Mouse (Mus musculus) heart, postnatal 4 days (tissue): ENCODE measurements at regions not wholly inside any gene's neighbourhood (a gene's known extent, or its start where the extent isn't known, plus 50 kb on each side); places are given as distances from the start of the nearest gene placed in this dataset.
A peak's percentile ranks its signal among the peaks of the same experiment; 100 is the strongest.

Experiments used
- DNase-seq: peaks from one replicate; pipeline ENCODE4 v3.0.0; 2021

- DNase-seq: no peak
Observed at GRCm38 (mm10) chr1:136717830-136718517, 93.3 kb downstream of the Zfp281 start.

DNA sequence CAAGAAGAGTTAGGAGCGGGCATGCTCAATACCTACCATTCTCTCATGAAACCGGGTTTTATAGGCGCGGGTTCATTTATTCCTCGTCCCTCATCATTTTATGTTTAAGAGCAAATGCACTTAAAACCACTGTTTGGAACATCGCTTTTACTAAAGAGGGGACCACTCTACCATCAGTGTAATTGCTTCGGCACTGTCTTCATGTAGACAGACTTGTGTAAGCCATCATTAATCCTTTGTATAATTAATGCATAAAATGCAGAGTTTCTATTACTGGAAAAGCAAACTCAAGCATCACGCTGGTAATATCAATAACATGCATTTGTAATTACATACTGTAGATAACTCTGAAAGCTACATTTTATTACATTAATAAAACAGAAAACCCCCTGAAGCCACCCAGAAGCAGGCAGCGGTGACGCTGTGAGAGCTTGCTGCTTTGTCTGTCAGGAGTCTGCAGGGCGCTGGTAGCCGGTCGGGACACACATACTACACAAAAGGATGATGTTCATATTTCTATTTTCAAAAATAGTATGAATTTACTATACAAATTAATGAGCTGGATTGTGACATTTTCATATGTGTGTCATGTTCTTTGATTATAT, 99.2 kb downstream of the Zfp281 start:
- no peak for DNase-seq

DNA sequence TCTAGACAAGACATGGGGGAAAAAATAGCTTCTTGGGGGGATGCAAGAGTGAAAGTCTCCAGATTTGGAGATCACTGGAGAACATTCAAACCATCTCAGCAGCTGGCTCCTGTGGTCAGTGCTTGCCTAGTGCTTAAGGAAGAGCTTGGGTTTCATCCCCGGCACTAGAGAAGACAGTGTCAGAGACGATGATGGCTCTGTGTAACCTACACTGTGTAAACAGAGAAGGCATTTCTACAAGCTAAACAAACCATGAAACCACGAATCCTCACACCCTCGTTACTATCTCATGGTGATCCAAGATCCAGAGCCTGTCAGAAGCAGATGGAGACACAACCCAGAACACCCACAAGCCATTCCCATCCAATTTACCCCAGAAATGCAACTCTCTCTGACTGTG, 100.5 kb downstream of the Zfp281 start:
- DNase-seq: no peak

- peak; percentile 35 for DNase-seq
Observed at GRCm38 (mm10) chr1:136726145-136726935, 101.6 kb downstream of the Zfp281 start.

DNA sequence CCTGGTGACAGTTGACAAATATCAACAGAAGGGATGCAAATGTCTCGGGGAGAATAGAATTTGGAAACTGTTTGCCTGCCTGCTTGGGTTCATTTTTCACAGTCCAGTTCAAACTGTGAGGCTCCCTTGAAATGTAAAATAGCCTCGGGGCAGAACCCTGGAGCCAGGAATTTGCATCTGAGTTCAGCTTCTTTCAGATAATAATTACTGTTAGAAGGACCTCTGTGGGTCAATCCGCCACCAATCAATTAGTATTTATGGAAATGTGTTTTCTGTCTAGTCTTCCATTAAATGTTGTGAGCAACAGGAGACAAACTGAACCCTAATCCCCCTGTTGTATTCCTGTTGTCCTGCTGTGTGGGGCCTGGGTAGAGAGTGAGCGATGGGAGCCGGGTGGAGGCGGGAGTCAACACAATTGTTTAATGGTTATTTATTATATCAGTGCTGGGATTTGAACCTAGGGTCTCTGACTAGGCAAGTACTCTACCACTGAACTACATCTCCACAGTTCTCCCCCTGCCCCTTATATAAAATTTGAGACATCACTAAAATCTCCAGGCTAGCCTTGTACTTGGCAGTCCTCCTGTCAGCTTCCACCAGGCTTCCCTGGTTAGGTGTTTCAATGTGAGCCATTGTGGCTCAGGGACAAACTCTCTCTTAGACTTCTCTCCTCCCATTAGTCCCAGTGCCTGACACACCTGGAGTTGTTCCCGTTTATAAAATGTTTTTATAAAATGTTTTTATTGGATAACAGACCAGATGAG, 103.3 kb downstream of the Zfp281 start:
- no peak for DNase-seq

GRCm38 (mm10) chr1:136728632-136728944, 103.9 kb downstream of the Zfp281 start:
- DNase-seq: no peak

GRCm38 (mm10) chr1:136730638-136731037, 105.9 kb downstream of the Zfp281 start:
- peak; percentile 17 for DNase-seq

DNA sequence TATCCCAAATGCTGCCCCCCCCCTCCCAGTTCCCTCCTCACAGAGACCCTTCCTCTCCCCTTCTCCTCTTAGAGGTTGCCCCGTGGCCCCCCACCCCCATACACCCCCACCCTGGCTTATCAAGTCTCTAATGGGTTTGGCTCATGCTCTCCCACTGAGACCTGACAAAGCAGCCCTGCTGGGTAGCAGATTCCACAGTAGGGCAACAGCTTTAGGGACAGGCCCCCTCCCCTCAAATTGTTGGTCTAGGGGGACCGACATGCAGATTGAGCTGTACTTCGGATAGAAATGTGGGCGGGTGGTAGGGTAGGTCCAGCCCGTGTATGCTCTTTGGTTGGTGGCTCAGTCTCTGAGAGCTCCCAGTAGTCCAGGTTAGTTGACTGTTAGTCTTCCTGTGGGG, 113.3 kb downstream of the Zfp281 start:
- DNase-seq: no peak

DNA sequence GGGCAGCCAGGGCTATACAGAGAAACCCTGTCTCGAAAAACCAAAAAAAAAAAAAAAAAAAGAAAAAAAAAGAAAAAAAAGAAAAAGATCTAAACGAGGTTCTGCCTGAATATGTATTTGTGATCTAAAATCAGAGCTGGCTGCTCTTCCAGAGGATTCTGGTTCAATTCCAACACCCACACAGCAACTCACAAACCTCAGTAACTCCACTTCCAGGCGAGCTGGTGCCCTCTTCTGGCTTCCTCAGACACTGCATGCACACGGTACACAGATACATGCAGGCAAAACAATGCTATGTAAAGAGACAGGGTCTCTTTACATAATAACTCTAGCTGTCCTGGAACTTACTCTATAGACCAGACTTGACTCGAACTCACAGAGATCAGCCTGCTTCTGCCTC, 114.8 kb downstream of the Zfp281 start:
- DNase-seq: peak; percentile 61

GRCm38 (mm10) chr1:136741061-136741460, 116.4 kb downstream of the Zfp281 start:
- DNase-seq: no peak

GRCm38 (mm10) chr1:136749188-136749587, 124.5 kb downstream of the Zfp281 start:
- peak; percentile 58 for DNase-seq

DNA sequence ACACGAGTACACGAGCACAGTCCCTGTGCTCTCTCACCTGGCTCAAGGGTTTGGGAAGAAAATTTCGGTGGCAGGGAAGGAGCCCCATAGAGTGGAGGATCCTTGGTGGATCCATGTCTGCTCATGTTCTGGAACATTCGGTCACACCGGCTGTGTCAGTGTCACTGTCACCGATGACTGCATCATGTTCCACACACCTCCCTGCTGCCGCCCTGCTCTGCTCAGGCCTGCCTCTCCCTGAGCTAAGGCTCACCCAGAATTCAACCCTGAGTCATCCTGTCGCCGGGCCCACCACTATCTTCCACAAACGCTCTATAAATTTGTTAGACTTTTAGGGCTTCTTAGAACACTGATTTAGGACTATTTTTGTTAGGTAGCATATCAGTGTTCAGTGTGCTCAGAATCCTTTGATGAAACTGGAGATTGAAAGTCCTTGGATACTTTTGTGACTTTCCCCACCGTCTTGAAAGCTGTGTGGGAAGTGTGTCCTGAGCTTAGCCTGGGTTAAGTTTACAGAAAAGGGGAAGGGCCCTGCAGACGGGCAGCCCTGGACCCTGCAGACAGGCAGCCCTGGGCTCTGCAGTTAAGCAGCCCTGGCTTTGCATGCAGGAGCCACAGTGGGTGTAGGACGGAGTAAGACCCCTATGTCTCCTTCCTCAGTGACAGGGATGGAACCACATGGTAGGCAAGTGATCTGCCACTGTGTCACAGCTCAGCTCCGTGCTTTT, 126.9 kb downstream of the Zfp281 start:
- DNase-seq: no peak

GRCm38 (mm10) chr1:136754286-136754685, 129.6 kb downstream of the Zfp281 start:
- no peak for DNase-seq

GRCm38 (mm10) chr1:136758730-136759129, 134.0 kb downstream of the Zfp281 start:
- DNase-seq: no peak

GRCm38 (mm10) chr1:136759164-136759563, 134.5 kb downstream of the Zfp281 start:
- DNase-seq: no peak

GRCm38 (mm10) chr1:136761467-136761866, 136.8 kb downstream of the Zfp281 start:
- no peak for DNase-seq

- DNase-seq: peak; percentile 25
Observed at GRCm38 (mm10) chr1:136768969-136769401, 144.3 kb downstream of the Zfp281 start.

DNA sequence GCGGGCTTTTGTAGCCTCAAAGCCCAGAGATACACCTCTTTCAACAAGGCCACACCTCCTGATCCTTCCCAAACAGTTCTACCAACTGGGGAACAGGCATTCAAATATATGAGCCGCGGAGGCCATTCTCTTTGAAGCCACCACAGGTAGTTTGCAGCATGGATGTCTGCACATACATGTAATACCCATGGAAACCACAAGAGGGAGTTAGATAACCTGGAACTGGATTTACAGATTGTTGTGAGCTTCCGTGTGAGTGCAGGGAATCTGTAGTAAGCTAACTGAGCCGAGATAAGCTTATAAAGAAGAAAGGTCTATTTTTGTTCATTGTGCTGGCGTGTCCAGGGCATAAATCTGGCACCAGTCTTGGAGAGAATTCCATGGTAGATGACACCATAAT, 149.0 kb downstream of the Zfp281 start:
- no peak for DNase-seq

- no peak for DNase-seq
Observed at GRCm38 (mm10) chr1:136776211-136776610, 151.5 kb downstream of the Zfp281 start.

- no peak for DNase-seq
Observed at GRCm38 (mm10) chr1:136777263-136777980, 152.7 kb downstream of the Zfp281 start.

GRCm38 (mm10) chr1:136779384-136779783, 154.7 kb downstream of the Zfp281 start:
- DNase-seq: no peak
